Mouse (Mus musculus): ENCODE measurements at regions not wholly inside any gene's neighbourhood (a gene's known extent, or its start where the extent isn't known, plus 50 kb on each side); places are given as distances from the start of the nearest gene placed in this dataset.

- no peak overlapping the region for H3K27ac ChIP-seq
- WGBS, result 72% methylated on average over 4 of the region's 4 CpGs
- no peaks in the 10 kb centered on the region for H3K27me3 ChIP-seq (replicated peaks)
- ATAC-seq, result no peak
- no peaks in the 10 kb centered on the region for H3K36me3 ChIP-seq
- H3K4me1 ChIP-seq (replicated peaks), result no peaks in the 10 kb centered on the region
- no peak overlapping the region for H3K9ac ChIP-seq
- H3K4me3 ChIP-seq (replicated peaks), result no peak overlapping the region
- no peaks in the 10 kb centered on the region for H3K9me3 ChIP-seq
- no peak overlapping the region for H3K4me2 ChIP-seq (replicated peaks)
Observed at GRCm38 (mm10) chr11:31736556-31737089, 64.9 kb upstream of the Bod1 start.

DNA sequence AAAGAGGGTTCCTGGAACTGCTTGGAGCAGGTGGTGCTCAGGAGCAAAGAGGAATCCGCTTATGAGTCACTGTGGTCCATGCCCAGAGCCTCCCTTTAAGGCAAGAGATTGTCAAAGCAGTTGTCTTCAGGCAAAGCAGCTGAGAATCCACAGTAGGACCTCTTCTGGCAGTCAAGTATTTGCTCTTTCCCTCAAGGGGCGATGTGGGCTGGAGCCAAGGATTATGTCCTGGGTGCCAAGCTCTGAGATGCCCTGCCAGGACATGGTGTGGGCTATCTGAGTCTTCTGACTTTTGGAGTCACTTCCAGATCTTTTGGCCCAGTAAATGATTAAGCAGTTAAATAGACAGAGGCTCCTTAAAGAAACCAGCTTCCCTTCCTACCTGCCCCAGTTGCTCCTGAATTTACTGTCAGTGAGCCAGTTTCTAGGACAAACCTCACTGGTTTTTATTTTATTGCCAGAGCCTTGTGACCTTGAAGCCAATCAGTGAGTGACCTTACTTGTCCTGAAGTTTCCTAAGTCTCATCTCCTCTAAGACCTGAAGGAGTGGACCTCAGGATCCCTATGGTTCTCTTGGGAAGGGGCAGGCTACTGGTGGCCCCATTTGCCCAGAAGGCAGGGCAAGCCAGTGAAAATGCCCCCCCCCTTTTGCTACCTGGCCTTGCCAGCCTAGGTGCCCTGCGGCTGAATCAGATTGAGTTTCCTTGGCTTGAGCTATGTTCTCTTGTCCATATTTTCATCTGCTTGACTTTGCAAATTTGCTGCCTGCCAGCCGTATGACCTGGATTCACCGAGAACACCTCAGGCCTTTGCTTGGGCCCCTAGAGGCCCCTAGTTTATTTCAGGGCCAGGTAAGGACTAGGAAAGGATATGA is 66.7 kb upstream of the Bod1 start:
- WGBS, result 96% methylated on average over 5 of the region's 5 CpGs
- Histone ChIP-seq H3K4me3 (replicated peaks) (no peak overlapping the region), H3K9ac (no peak overlapping the region), H3K27me3 (replicated peaks) (no peaks in the 10 kb centered on the region), H3K9me3 (no peaks in the 10 kb centered on the region), H3K4me2 (replicated peaks) (no peak overlapping the region), H3K27ac (no peak overlapping the region), H3K4me1 (replicated peaks) (no peaks in the 10 kb centered on the region), H3K36me3 (no peaks in the 10 kb centered on the region)
- no peak for ATAC-seq

DNA sequence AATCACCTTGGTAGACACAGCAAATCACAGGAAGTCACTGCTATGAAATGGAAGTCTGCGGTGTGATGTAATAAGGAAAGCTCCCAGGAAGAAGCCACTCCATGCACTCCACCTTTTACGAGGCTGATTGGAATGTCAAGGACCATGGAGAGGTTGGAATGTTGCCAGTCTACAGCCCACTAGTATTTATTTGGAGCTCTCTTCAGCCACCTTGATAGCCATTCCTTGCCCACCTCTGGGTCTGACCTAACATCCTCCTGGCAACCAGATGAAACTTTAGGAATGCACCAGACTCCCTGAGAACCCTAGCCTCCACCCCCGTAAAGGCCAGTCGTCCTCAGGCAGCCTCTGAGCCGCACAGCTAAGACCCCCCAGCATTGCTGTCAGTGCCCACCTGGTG is 68.7 kb upstream of the Bod1 start:
- WGBS, result 60% methylated on average over 5 of the region's 5 CpGs

DNA sequence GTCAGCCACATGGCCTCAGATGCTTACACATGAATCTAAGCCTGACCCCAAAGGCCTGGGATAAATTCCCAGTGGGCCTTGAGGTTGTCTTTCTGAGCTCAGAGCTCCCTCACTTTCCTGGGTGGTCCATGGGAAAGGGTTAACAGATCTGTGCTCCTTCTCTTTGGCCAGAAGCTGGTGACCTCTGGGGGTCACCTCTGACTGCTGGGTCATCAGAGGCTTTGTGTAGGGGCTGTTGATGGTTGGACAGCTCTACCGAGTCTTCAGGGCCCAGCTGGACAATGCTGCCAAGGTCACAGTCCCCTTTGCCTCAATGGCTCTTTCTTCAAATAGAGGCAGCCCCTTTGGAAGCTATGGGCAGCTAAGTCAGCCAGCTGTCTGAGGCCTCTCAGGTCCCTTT is 70.5 kb upstream of the Bod1 start:
- Histone ChIP-seq H3K9me3 (no peaks in the 10 kb centered on the region), H3K9ac (no peak overlapping the region), H3K36me3 (no peaks in the 10 kb centered on the region), H3K4me3 (replicated peaks) (no peak overlapping the region), H3K27ac (no peak overlapping the region), H3K27me3 (replicated peaks) (no peaks in the 10 kb centered on the region), H3K4me2 (replicated peaks) (no peak overlapping the region), H3K4me1 (replicated peaks) (peaks cover 5% of the 10 kb centered on the region; the same call in 1 of the 2 replicates)
- 7% methylated on average over 1 of the region's 1 CpGs for WGBS
- no peak for ATAC-seq

More for the DNA sequence above, 68.7 kb upstream of the Bod1 start:
- Histone ChIP-seq H3K4me1 (replicated peaks) (no peaks in the 10 kb centered on the region), H3K9ac (no peak overlapping the region), H3K4me3 (replicated peaks) (no peak overlapping the region), H3K36me3 (no peaks in the 10 kb centered on the region), H3K27me3 (replicated peaks) (no peaks in the 10 kb centered on the region), H3K9me3 (no peaks in the 10 kb centered on the region), H3K27ac (no peak overlapping the region), H3K4me2 (replicated peaks) (no peak overlapping the region)
- no peak for ATAC-seq

GRCm38 (mm10) chr11:31744076-31744785 is 72.5 kb upstream of the Bod1 start:
- Histone ChIP-seq H3K27ac (no peak overlapping the region), H3K9ac (no peak overlapping the region), H3K4me2 (replicated peaks) (no peak overlapping the region), H3K36me3 (no peaks in the 10 kb centered on the region), H3K9me3 (no peaks in the 10 kb centered on the region), H3K4me3 (replicated peaks) (no peak overlapping the region), H3K4me1 (replicated peaks) (peaks cover 5% of the 10 kb centered on the region; the same call in 1 of the 2 replicates), H3K27me3 (replicated peaks) (no peaks in the 10 kb centered on the region)
- WGBS, result 79% methylated on average over 12 of the region's 12 CpGs
- ATAC-seq, result no peak

DNA sequence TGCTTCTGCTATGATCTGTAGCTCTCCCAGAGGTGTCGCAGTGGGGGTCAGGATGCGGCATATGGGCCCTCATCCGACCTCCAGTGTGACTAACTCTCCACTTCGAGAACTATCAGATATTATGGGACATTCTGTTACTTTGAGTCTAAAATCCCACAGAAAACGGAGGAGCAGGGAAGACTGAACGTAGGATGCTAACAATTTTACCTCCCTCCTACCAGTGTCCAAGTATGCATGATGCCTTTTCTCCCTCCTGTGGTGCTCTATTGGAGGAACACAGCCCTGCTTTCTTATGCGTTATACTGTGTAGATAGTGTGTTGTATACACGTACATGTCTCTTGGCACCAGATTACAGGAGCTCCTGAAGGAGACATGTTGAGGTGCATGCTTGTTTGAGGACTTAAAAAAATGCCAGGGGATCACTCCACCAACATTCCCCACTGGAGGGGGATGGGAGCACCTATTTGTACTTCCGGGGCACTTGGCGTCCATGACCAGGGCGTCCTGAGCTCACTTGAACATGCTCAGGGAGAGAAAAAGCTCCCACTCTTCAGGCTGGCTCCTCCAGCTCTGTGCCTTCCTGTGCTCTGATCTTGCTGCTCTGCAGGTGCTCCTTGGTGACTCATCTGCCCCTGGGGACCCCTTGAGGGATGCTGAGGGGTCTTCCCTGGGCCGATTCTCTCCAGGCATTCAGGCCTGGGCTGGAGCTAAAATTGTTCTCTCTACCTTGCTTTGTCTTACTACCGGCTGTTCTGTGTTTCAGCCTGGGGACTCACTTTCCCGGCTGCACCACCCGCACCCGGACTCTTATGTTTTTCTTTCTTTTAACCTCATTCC is 73.6 kb upstream of the Bod1 start:
- Histone ChIP-seq H3K4me2 (replicated peaks) (no peak overlapping the region), H3K4me3 (replicated peaks) (no peak overlapping the region), H3K27me3 (replicated peaks) (no peaks in the 10 kb centered on the region), H3K9ac (no peak overlapping the region), H3K36me3 (no peaks in the 10 kb centered on the region), H3K9me3 (no peaks in the 10 kb centered on the region), H3K27ac (no peak overlapping the region), H3K4me1 (replicated peaks) (peaks cover 5% of the 10 kb centered on the region; the same call in 1 of the 2 replicates)
- WGBS, result 69% methylated on average over 16 of the region's 16 CpGs
- ATAC-seq, result no peak

DNA sequence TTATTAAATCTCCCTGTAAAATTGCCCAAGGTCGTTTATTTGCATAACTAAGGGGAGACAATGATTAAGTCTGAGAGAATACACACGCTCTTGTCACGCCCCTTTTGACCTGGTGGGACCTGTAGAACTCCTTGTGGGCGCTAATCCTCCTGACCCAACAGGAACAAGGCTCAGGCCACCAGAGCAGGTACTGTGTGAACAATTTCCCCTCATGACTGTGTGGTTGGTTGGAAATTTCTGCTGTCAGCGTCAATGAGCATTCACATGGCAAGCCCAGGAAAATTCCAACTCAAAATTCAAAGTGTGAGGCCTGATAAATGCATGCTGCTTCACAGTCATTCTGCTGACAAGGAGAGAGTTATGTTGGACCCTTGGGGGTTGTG is 74.2 kb upstream of the Bod1 start:
- Histone ChIP-seq H3K4me2 (replicated peaks) (no peak overlapping the region), H3K4me3 (replicated peaks) (no peak overlapping the region), H3K27ac (no peak overlapping the region), H3K36me3 (no peaks in the 10 kb centered on the region), H3K9me3 (no peaks in the 10 kb centered on the region), H3K27me3 (replicated peaks) (no peaks in the 10 kb centered on the region), H3K4me1 (replicated peaks) (peaks cover 5% of the 10 kb centered on the region; the same call in 1 of the 2 replicates), H3K9ac (no peak overlapping the region)
- 56% methylated on average over 5 of the region's 5 CpGs for WGBS
- ATAC-seq, result no peak

DNA sequence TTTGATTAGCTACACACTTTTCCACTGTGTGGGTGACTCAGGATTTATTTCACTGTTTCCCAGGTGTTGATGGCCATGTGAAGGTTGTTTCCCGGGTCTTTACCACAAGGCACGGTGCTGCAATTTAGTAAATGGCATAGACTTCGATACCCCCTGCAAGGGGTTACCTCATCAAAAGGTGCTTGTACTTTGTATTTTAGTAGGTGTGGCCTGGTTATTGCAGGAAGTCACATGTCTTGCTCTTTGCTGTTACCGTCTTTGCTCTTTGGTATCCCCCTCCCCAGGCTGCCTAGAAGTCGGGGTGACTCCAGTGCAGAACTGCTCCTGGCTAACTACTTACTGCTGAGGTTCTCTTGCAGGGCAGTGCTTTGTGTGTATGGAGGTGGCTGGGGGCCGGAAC is 74.8 kb upstream of the Bod1 start:
- H3K27ac ChIP-seq, result no peak overlapping the region
- no peaks in the 10 kb centered on the region for H3K27me3 ChIP-seq (replicated peaks)
- 59% methylated on average over 6 of the region's 6 CpGs for WGBS
- no peaks in the 10 kb centered on the region for H3K36me3 ChIP-seq
- no peak overlapping the region for H3K4me2 ChIP-seq (replicated peaks)
- no peak overlapping the region for H3K9ac ChIP-seq
- no peaks in the 10 kb centered on the region for H3K9me3 ChIP-seq
- H3K4me3 ChIP-seq (replicated peaks), result no peak overlapping the region
- peak; percentile 75 for ATAC-seq
- peaks cover 5% of the 10 kb centered on the region; the same call in 1 of the 2 replicates for H3K4me1 ChIP-seq (replicated peaks)

DNA sequence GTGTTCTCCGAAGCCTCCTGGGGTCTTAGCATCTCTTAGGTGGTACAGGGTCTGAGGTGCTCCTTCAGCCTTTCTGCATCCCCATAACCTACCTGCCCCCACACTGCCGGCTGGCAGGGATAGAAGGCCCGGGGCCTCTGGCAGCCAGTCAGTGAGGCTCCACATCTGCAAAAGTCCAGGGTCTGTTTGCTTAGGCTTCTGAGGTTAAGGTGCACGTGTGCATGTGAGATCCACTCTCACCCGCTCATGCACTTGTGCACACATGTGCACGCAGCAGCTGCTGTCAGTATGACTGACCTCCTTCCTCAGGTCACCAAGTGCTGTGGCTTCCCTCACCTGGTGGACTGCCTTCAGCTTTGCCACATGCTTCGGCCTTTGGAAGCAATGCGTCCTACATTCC is 75.3 kb upstream of the Bod1 start:
- 67% methylated on average over 8 of the region's 8 CpGs for WGBS
- no peak overlapping the region for H3K9ac ChIP-seq
- H3K27ac ChIP-seq, result no peak overlapping the region
- H3K4me3 ChIP-seq (replicated peaks), result no peak overlapping the region
- ATAC-seq, result peak; percentile 62
- peaks cover 5% of the 10 kb centered on the region; the same call in 1 of the 2 replicates for H3K4me1 ChIP-seq (replicated peaks)
- H3K9me3 ChIP-seq, result no peaks in the 10 kb centered on the region
- H3K27me3 ChIP-seq (replicated peaks), result no peaks in the 10 kb centered on the region
- H3K4me2 ChIP-seq (replicated peaks), result no peak overlapping the region
- H3K36me3 ChIP-seq, result no peaks in the 10 kb centered on the region

DNA sequence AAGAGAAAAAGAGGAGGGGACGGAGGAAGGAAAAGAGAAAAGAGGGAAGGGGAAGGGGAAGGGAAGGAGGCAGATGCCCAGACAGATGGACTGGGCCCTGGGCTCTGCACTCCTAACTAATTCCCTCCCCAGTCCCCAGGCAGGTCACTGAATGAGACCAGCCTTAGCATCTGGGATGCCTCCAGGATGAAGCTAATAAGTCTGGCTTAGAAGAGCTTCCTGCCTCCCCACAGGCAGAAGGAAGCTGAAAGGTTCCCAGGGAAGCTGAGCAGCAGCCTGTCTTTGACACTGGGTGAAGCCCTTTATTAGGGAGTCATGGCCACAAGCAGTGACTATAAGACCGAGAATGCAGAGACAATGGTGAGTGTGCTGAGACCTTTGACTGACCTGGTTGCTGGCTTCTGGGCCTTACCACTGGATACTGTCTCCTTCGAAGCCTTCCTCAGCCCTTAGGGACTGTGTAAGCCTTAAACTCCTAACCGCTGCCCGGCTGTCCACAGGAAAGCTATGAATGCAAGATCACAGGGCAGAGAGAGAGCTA is 76.7 kb upstream of the Bod1 start:
- H3K9me3 ChIP-seq, result no peaks in the 10 kb centered on the region
- 76% methylated on average over 5 of the region's 5 CpGs for WGBS
- no peak overlapping the region for H3K27ac ChIP-seq
- H3K36me3 ChIP-seq, result no peaks in the 10 kb centered on the region
- peaks cover 5% of the 10 kb centered on the region; the same call in 1 of the 2 replicates for H3K4me1 ChIP-seq (replicated peaks)
- no peak overlapping the region for H3K9ac ChIP-seq
- no peak overlapping the region for H3K4me2 ChIP-seq (replicated peaks)
- no peaks in the 10 kb centered on the region for H3K27me3 ChIP-seq (replicated peaks)
- no peak for ATAC-seq
- no peak overlapping the region for H3K4me3 ChIP-seq (replicated peaks)

DNA sequence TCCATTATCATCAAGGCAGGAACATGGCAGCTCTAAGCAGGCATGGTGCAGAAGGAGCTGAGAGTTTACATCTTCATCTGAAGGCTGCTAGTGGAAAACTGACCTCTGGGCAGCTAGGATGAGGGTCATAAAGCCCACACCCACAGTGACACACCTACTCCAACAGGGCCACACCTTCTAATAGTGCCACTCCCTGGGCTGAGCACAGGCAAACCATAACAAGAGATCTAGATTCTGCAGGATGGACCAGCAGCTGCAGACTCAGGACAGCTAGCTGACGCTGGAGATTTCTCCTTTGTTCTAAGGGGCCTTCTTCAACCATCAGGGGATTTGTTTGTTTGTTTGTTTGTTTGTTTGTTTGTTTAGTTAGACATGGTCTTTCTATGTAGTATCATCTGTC is 79.6 kb upstream of the Bod1 start:
- Histone ChIP-seq H3K27me3 (replicated peaks) (no peaks in the 10 kb centered on the region), H3K4me2 (replicated peaks) (no peak overlapping the region), H3K36me3 (no peaks in the 10 kb centered on the region), H3K4me3 (replicated peaks) (no peak overlapping the region), H3K27ac (no peak overlapping the region), H3K9ac (no peak overlapping the region), H3K9me3 (no peaks in the 10 kb centered on the region), H3K4me1 (replicated peaks) (peaks cover 5% of the 10 kb centered on the region; the same call in 1 of the 2 replicates)
- peak; percentile 52; the same call in 1 of the 2 replicates for ATAC-seq
- WGBS, result 71% methylated on average over 1 of the region's 1 CpGs

DNA sequence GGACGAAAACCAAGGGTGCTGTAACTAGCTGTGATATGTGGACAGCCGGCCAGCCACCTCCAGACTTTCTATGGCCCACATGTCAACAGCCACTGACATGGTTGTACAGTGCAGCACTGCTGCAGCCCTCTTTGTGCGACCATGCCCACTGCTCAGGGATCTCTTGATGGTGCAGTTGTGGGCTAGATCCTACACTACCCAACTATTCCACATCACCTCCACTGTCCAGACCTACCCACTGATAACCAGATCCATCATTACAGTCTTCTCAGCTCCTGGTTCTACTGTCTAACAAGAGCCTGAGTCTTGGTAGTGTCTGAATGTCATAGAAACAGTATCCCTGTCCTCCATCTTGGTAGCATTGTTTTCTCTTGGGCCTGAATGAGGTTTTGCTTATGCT is 81.5 kb upstream of the Bod1 start:
- no peaks in the 10 kb centered on the region for H3K27me3 ChIP-seq (replicated peaks)
- H3K4me2 ChIP-seq (replicated peaks), result no peak overlapping the region
- H3K9ac ChIP-seq, result no peak overlapping the region
- H3K27ac ChIP-seq, result no peak overlapping the region
- WGBS, result 82% methylated on average over 3 of the region's 3 CpGs
- H3K9me3 ChIP-seq, result no peaks in the 10 kb centered on the region
- no peaks in the 10 kb centered on the region for H3K4me1 ChIP-seq (replicated peaks)
- H3K4me3 ChIP-seq (replicated peaks), result no peak overlapping the region
- H3K36me3 ChIP-seq, result no peaks in the 10 kb centered on the region
- no peak for ATAC-seq
